Mouse (Mus musculus) colon, adult 2 months (tissue): Measurements from ENCODE around the gene Spred3. TPM values are rescaled to one million over a fixed set of nuclear protein-coding genes. Genes with fewer than 3 reads are reported as not detected.

Source experiments
- polyA plus RNA-seq: library from polyadenylated mRNA; depleted of rRNA; stranded (reverse); fragments of >200 nt; gene quantifications from 2 replicates; pipeline ENCODE4 v1.2.3, GENCODE M21; 2012; rRNA removed

Spred3 gene
- polyA plus RNA-seq, result 4.0 and 4.4 TPM in 2 replicates

DNA sequence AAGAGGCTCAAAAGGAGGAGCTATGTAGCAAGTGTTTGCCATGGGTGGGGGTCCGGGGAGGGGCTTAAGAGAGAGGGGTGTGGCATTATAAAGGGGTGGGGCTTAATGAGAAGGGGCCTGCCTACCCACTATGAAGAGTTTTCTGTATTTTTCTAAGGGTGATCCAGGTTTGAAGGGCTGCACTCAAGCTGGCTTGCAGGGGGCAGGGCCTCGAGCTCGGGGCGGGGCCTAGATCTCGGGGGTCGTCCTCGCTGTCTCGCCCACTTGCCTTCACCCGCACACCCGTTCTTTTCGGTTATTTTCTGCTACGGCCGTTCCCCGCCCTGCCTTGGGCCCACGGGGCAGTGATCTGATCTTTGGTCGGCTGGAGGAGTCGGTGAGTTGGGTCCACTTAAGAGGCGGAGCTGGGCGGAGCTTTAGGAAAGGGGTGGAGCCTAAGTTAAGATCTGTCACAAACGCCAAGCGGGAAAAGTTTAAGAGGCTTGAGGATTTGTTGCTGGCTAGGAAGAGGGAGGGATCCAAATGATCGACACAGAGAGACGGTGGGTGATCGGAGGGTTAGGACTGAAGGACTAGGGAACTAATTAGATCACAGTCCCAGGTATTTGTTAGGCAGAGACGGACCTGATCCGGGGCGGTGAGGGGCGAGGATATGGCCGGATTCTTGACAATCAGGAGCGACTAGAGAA is at the start of gene Spred3, which contains the start of gene Ggn:
Spred3 (minus strand) TSS at position 346 of the 689 bp plus-strand sequence.
Ggn (plus strand) TSS at position 145 of the 689 bp plus-strand sequence.

DNA sequence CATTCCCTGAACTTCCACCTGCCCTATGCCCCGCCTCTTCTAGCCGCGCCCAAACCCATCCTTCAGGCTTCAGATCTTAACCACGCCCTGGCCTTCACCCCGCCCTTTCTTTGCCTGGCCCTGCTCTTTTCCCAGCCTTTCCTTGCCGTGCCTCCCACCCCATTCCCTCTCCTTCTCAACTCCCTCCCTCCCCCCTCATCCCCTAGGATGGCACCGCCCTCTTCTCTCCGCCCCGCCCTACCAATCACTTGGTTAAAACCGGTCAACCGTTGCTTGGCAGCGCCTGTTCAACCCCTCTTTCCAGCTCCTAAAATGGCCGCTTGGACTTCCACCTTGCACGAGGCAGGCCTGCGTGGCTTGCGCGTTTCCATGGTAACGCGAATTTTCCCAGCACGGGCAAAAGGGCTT is 43.5 kb upstream of the Spred3 start, which contains the start of gene Catsperg1:
Catsperg1 (minus strand) TSS at position 361 of the 408 bp plus-strand sequence.

DNA sequence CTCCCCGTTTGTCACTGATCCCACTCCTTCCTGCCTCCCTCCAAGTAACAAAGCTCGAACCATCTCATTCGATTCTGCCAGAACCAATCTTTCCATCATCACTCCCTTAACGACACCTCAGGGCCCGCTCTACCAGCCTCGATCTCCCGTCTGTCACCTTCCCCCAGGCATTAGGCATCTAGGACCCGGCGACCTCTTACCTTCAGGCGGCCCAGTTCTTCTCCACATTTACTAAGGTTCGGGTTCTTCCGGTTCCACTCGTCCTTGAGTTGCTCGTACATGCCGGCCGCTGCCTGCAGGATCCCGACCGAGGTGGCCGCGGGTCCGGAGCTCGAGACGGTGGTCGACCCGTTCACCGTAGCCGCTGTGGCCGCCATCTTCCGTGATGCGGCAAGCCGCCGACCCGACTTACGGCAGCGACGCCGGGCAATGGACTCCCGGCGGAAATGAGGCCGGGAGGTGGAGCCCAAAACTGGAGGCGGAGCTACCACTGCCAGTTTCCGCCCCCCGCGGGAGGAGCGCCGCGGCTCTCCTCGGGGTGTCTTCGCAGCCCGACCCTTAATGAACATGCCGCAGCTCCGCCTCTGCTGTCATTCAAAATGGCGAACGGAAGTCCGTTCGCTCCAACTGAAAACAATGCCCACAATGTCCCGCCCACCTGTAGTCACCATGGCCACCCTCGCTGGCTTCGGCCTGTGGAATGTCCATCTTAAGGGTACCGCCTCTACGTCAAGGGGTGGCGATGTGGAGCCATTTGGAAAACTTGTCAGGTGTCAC is 10.1 kb upstream of the Spred3 start, which contains the start of gene Psmd8:
Psmd8 (minus strand) TSS at position 625 of the 777 bp plus-strand sequence.

GRCm38 (mm10) chr7:29155838-29156782 is 14.1 kb downstream of the Spred3 start, which contains the start of gene Fam98c:
Gene Fam98c, minus strand, starts transcription at chr7:29156234.

GRCm38 (mm10) chr7:29134693-29135386 is 35.4 kb downstream of the Spred3 start, which contains the start of gene Rasgrp4:
Gene Rasgrp4, plus strand, starts transcription at chr7:29134851.

GRCm38 (mm10) chr7:29124970-29125369 is 45.2 kb downstream of the Spred3 start, which contains the start of gene Ryr1:
Gene Ryr1, minus strand, starts transcription at chr7:29125179.

Other genes starting within 250 kb of the Spred3 start
- 736 and 739 TPM in 2 replicates for gene Actn4, start 208.1 kb downstream of the Spred3 start, polyA plus RNA-seq
- gene Eif3k, start 188.5 kb downstream of the Spred3 start, polyA plus RNA-seq, result 191 and 246 TPM in 2 replicates
- 8.9 and 10.3 TPM in 2 replicates for gene Map4k1, start 188.4 kb downstream of the Spred3 start, polyA plus RNA-seq
- gene Ryr1, start 45.2 kb downstream of the Spred3 start, polyA plus RNA-seq, result 0.17 and 0.20 TPM in 2 replicates
- 3.9 and 5.3 TPM in 2 replicates for gene Rasgrp4, start 35.6 kb downstream of the Spred3 start, polyA plus RNA-seq
- gene Fam98c, start 14.2 kb downstream of the Spred3 start, polyA plus RNA-seq, result 144 and 173 TPM in 2 replicates
- 1.0 and 1.4 TPM in 2 replicates for gene Ggn, start 201 bp downstream of the Spred3 start, polyA plus RNA-seq
- gene Psmd8, start 10.3 kb upstream of the Spred3 start, polyA plus RNA-seq, result 118 and 131 TPM in 2 replicates
- gene Catsperg1, start 43.6 kb upstream of the Spred3 start, polyA plus RNA-seq, result 0.63 and 1.00 TPM in 2 replicates
- 110 and 162 TPM in 2 replicates for gene Kcnk6, start 62.1 kb upstream of the Spred3 start, polyA plus RNA-seq
- gene Yif1b, start 67.9 kb upstream of the Spred3 start, polyA plus RNA-seq, result 109 and 125 TPM in 2 replicates
- 415 and 444 TPM in 2 replicates for gene 2200002D01Rik, start 78.1 kb upstream of the Spred3 start, polyA plus RNA-seq
- 1,983 and 2,067 TPM in 2 replicates for gene Spint2, start 111.5 kb upstream of the Spred3 start, polyA plus RNA-seq
- 157 and 212 TPM in 2 replicates for gene Ppp1r14a, start 118.9 kb upstream of the Spred3 start, polyA plus RNA-seq
- 0.69 and 1.6 TPM in 2 replicates for gene Dpf1, start 133.5 kb upstream of the Spred3 start, polyA plus RNA-seq